Mouse (Mus musculus): ENCODE data around the gene Zfp867.
A peak's percentile ranks its signal among the peaks of the same experiment; 100 is the strongest.

Zfp867 gene

GRCm38 (mm10) chr11:59472326-59472677 lies at the start of gene Zfp867:
Gene Zfp867 (minus strand): TSS chr11:59472474.
- DNase-seq, result peak; percentile 92 to 93

- no peak for DNase-seq
Measured at GRCm38 (mm10) chr11:59519741-59520495, 47.6 kb upstream of the Zfp867 start.

GRCm38 (mm10) chr11:59518226-59518625 lies 46.0 kb upstream of the Zfp867 start:
- peak in 1 of 2 experiments; percentile 29 for DNase-seq

GRCm38 (mm10) chr11:59517441-59517840 lies 45.2 kb upstream of the Zfp867 start:
- DNase-seq, result no peak

GRCm38 (mm10) chr11:59514789-59515188 lies 42.5 kb upstream of the Zfp867 start:
- DNase-seq, result no peak

GRCm38 (mm10) chr11:59514381-59514780 lies 42.1 kb upstream of the Zfp867 start:
- DNase-seq, result no peak

GRCm38 (mm10) chr11:59513556-59513955 lies 41.3 kb upstream of the Zfp867 start:
- no peak for DNase-seq

GRCm38 (mm10) chr11:59512733-59513132 lies 40.5 kb upstream of the Zfp867 start:
- no peak for DNase-seq

GRCm38 (mm10) chr11:59511558-59511957 lies 39.3 kb upstream of the Zfp867 start:
- no peak for DNase-seq

- no peak for DNase-seq
Measured at GRCm38 (mm10) chr11:59506713-59507074, 34.4 kb upstream of the Zfp867 start.

GRCm38 (mm10) chr11:59505839-59506712 lies 33.8 kb upstream of the Zfp867 start:
- peak; percentile 90 to 94 for DNase-seq

GRCm38 (mm10) chr11:59505351-59505838 lies 33.1 kb upstream of the Zfp867 start:
- peak; percentile 65 to 69 for DNase-seq

- DNase-seq, result no peak
Measured at GRCm38 (mm10) chr11:59501978-59502700, 29.9 kb upstream of the Zfp867 start.

- DNase-seq, result no peak
Measured at GRCm38 (mm10) chr11:59497747-59498146, 25.5 kb upstream of the Zfp867 start.

- DNase-seq, result no peak
Measured at GRCm38 (mm10) chr11:59496672-59497310, 24.5 kb upstream of the Zfp867 start.

- DNase-seq, result no peak
Measured at GRCm38 (mm10) chr11:59486222-59486621, 13.9 kb upstream of the Zfp867 start.

- no peak for DNase-seq
Measured at GRCm38 (mm10) chr11:59485641-59486040, 13.4 kb upstream of the Zfp867 start.

- peak in 1 of 2 experiments; percentile 65 for DNase-seq
Measured at GRCm38 (mm10) chr11:59483212-59483611, 10.9 kb upstream of the Zfp867 start.

GRCm38 (mm10) chr11:59477240-59477639 lies 5.0 kb upstream of the Zfp867 start:
- DNase-seq, result no peak

- DNase-seq, result peak in 1 of 2 experiments; percentile 8
Measured at GRCm38 (mm10) chr11:59471413-59472325, 605 bp downstream of the Zfp867 start.

GRCm38 (mm10) chr11:59460459-59460858 lies 11.8 kb downstream of the Zfp867 start:
- no peak for DNase-seq
